Mouse (Mus musculus) neural tube, embryonic 14.5 days (tissue): ENCODE data around the gene Hoxb6. TPM values are rescaled to one million over a fixed set of nuclear protein-coding genes. Genes with fewer than 3 reads are reported as not detected.

Experiments
- ATAC-seq: fragments of 200-750 bp; cut with Nextera tagmentation; 2 replicates; pipeline ENCODE4 v1.8.0; 2017; ENCODE audit warnings: low read depth, mild to moderate bottlenecking, moderate TSS enrichment, moderate library complexity
- H3K27ac ChIP-seq: fragments of 300-500 bp; sonication (generic); 2 replicates; pipeline ENCODE4 v1.5.1; 2014; ENCODE audit warnings: low read depth, mild to moderate bottlenecking, control low read depth, low read length, moderate library complexity, mixed read lengths
- H3K27me3 ChIP-seq: fragments of 300-500 bp; sonication (generic); 2 replicates; pipeline ENCODE4 v1.6.1; 2014; ENCODE audit warnings: low read length; ENCODE audit not compliant: control insufficient read depth, insufficient read depth
- H3K36me3 ChIP-seq: fragments of 300-500 bp; sonication (generic); 2 replicates; pipeline ENCODE4 v1.6.1; 2014; ENCODE audit warnings: low read length, mixed read lengths; ENCODE audit not compliant: control insufficient read depth, insufficient read depth
- H3K4me1 ChIP-seq: fragments of 300-500 bp; sonication (generic); 2 replicates; pipeline ENCODE4 v1.6.1; 2014; ENCODE audit warnings: low read length; ENCODE audit not compliant: control insufficient read depth, insufficient read depth
- H3K4me2 ChIP-seq: fragments of 300-500 bp; sonication (generic); 2 replicates; pipeline ENCODE4 v1.6.1; 2014; ENCODE audit warnings: mild to moderate bottlenecking, low read depth, low read length, control low read depth
- H3K4me3 ChIP-seq: fragments of 300-500 bp; sonication (generic); 2 replicates; pipeline ENCODE4 v1.5.1; 2014; ENCODE audit warnings: low read depth, low read length, control low read depth, mixed read lengths
- H3K9ac ChIP-seq: fragments of 300-500 bp; sonication (generic); replicated peaks from 2 replicates; pipeline ENCODE4 v1.6.1; 2014; ENCODE audit warnings: low read depth, mild to moderate bottlenecking, control low read depth, low read length, mixed read lengths
- H3K9me3 ChIP-seq: fragments of 300-500 bp; sonication (generic); 2 replicates; pipeline ENCODE4 v1.6.1; 2016; ENCODE audit warnings: low read length; ENCODE audit not compliant: control insufficient read depth
- WGBS: fragments of 180-500 bp; shearing (Covaris S2); extraction: QIAGEN DNeasy Blood & Tissue Kit; methylation state at CpG from one replicate; pipeline ENCODE4 v1.1.7; 2014; 5-methylcytosine and 5-hydroxymethylcytosine counted together
- polyA plus RNA-seq: library from polyadenylated mRNA; unstranded; fragments of >200 nt; fragmentation: Nextera tagmentation; extraction: Ambion mirVana; gene quantifications from 2 replicates; pipeline ENCODE4 v1.2.1, GENCODE M21; 2014

Gene Hoxb6
- polyA plus RNA-seq, 1 experiment from 2014 or later = 138 TPM

GRCm38 (mm10) chr11:96289293-96289692 lies 3.0 kb upstream of the Hoxb6 start:
- Histone ChIP-seq H3K27ac (peak overlapping the region; percentile 100), H3K4me3 (peak overlapping the region; percentile 95), H3K4me2 (peak overlapping the region; percentile 100)

GRCm38 (mm10) chr11:96289837-96290236 lies 2.4 kb upstream of the Hoxb6 start:
- Histone ChIP-seq H3K27me3 (no peaks in the 10 kb centered on the region), H3K27ac (peak overlapping the region; percentile 100), H3K36me3 (no peaks in the 10 kb centered on the region), H3K9me3 (no peaks in the 10 kb centered on the region), H3K4me2 (peak overlapping the region; percentile 100), H3K4me3 (peak overlapping the region; percentile 95), H3K4me1 (peaks cover 17% of the 10 kb centered on the region), H3K9ac (peak overlapping the region; percentile 100)
- ATAC-seq = no peak
- WGBS = 12% methylated on average over 6 of the region's 6 CpGs

More at GRCm38 (mm10) chr11:96289293-96289692, 3.0 kb upstream of the Hoxb6 start:
- Histone ChIP-seq H3K27me3 (no peaks in the 10 kb centered on the region), H3K4me1 (peaks cover 17% of the 10 kb centered on the region), H3K36me3 (peaks cover 4% of the 10 kb centered on the region; the same call in 1 of the 2 replicates), H3K9ac (peak overlapping the region; percentile 100), H3K9me3 (no peaks in the 10 kb centered on the region)
- 7% methylated on average over 21 of the region's 21 CpGs for WGBS
- no peak for ATAC-seq

- no peaks in the 10 kb centered on the region for H3K27me3 ChIP-seq
- peak overlapping the region; percentile 100 for H3K27ac ChIP-seq
- no peaks in the 10 kb centered on the region for H3K9me3 ChIP-seq
- H3K9ac ChIP-seq = peak overlapping the region; percentile 100
- H3K4me1 ChIP-seq = peaks cover 18% of the 10 kb centered on the region
- peak overlapping the region; percentile 100 for H3K4me2 ChIP-seq
- no peak for ATAC-seq
- H3K4me3 ChIP-seq = peak overlapping the region; percentile 95
- H3K36me3 ChIP-seq = no peaks in the 10 kb centered on the region
- WGBS = 7% methylated on average over 17 of the region's 17 CpGs
Measured at GRCm38 (mm10) chr11:96290705-96291355, 1.4 kb upstream of the Hoxb6 start.

- ATAC-seq = no peak
- H3K36me3 ChIP-seq = no peaks in the 10 kb centered on the region
- peak overlapping the region; percentile 95 for H3K4me3 ChIP-seq
- H3K4me2 ChIP-seq = peak overlapping the region; percentile 100
- no peaks in the 10 kb centered on the region for H3K27me3 ChIP-seq
- 3% methylated on average over 12 of the region's 12 CpGs for WGBS
- H3K4me1 ChIP-seq = peaks cover 34% of the 10 kb centered on the region
- no peaks in the 10 kb centered on the region for H3K9me3 ChIP-seq
- H3K9ac ChIP-seq = peak overlapping the region; percentile 100
- H3K27ac ChIP-seq = peak overlapping the region; percentile 100
Measured at GRCm38 (mm10) chr11:96292565-96293301, 457 bp downstream of the Hoxb6 start.

- Histone ChIP-seq H3K4me1 (peaks cover 34% of the 10 kb centered on the region), H3K9ac (peak overlapping the region; percentile 100), H3K4me3 (peak overlapping the region; percentile 95), H3K4me2 (peak overlapping the region; percentile 100), H3K9me3 (no peaks in the 10 kb centered on the region), H3K27me3 (no peaks in the 10 kb centered on the region), H3K36me3 (no peaks in the 10 kb centered on the region), H3K27ac (peak overlapping the region; percentile 100)
- 1% methylated on average over 22 of the region's 22 CpGs for WGBS
- ATAC-seq = no peak
Measured at GRCm38 (mm10) chr11:96293302-96293921, 1.1 kb downstream of the Hoxb6 start.

GRCm38 (mm10) chr11:96294245-96295091 lies 2.2 kb downstream of the Hoxb6 start:
- WGBS = under 1% methylated on average over 32 of the region's 32 CpGs
- peaks cover 30% of the 10 kb centered on the region for H3K4me1 ChIP-seq
- H3K4me2 ChIP-seq = peak overlapping the region; percentile 100
- H3K9ac ChIP-seq = peak overlapping the region; percentile 100
- peak overlapping the region; percentile 100 for H3K27ac ChIP-seq
- peak; percentile 49; the same call in 1 of the 2 replicates for ATAC-seq
- H3K4me3 ChIP-seq = peak overlapping the region; percentile 95
- no peaks in the 10 kb centered on the region for H3K36me3 ChIP-seq
- no peaks in the 10 kb centered on the region for H3K9me3 ChIP-seq
- H3K27me3 ChIP-seq = no peaks in the 10 kb centered on the region

GRCm38 (mm10) chr11:96295092-96295835 lies 3.0 kb downstream of the Hoxb6 start:
- Histone ChIP-seq H3K4me3 (peak overlapping the region; percentile 95), H3K27me3 (no peaks in the 10 kb centered on the region), H3K9ac (peak overlapping the region; percentile 100), H3K36me3 (no peaks in the 10 kb centered on the region), H3K4me2 (peak overlapping the region; percentile 100), H3K4me1 (peaks cover 30% of the 10 kb centered on the region), H3K9me3 (no peaks in the 10 kb centered on the region), H3K27ac (peak overlapping the region; percentile 100)
- no peak for ATAC-seq
- 1% methylated on average over 30 of the region's 30 CpGs for WGBS

- H3K4me2 ChIP-seq = peak overlapping the region; percentile 100
Measured at GRCm38 (mm10) chr11:96296997-96297396, 4.7 kb downstream of the Hoxb6 start.

More at GRCm38 (mm10) chr11:96296997-96297396, 4.7 kb downstream of the Hoxb6 start:
- peak overlapping the region; percentile 100 for H3K9ac ChIP-seq
- no peaks in the 10 kb centered on the region for H3K9me3 ChIP-seq
- peaks cover 14% of the 10 kb centered on the region for H3K36me3 ChIP-seq
- H3K4me1 ChIP-seq = peaks cover 34% of the 10 kb centered on the region
- H3K27ac ChIP-seq = peak overlapping the region; percentile 100
- 0% methylated on average over 2 of the region's 2 CpGs for WGBS
- no peak for ATAC-seq
- no peaks in the 10 kb centered on the region for H3K27me3 ChIP-seq
- peak overlapping the region; percentile 95 for H3K4me3 ChIP-seq
